Mouse (Mus musculus): ENCODE measurements around the gene Ankrd37. TPM values are rescaled to one million over a fixed set of nuclear protein-coding genes. Genes with fewer than 3 reads are reported as not detected.

The Ankrd37 gene
- polyA plus RNA-seq, 1 experiment from 2014 or later: 13.4 TPM

DNA sequence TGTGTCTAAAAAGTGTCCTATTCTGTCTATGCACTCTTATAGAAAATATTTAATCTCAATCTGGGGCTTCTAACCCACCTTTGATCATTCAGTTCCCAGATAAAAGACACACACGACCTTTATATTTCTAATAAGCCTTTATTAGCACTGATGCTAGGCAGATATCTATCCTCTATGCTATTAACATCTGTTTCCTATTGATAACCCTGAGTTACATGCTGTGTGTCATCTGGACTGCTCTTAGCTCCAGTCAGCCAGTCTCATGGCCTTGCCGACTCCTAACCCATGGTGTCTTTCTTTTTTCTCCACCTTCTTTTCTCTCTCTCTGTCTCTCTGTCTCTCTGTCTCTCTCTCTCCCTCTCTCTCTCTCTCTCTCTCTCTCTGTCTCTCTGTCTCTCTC, 17.3 kb downstream of the Ankrd37 start:
- no peak for ATAC-seq (replicated peaks; ENCODE audit: low FRiP score)
- Histone ChIP-seq H3K4me1 (replicated peaks; ENCODE audit: control insufficient read depth, insufficient read depth, low read length) (no peaks in the 10 kb centered on the region), H3K9me3 (ENCODE audit: control insufficient read depth, low read length) (no peaks in the 10 kb centered on the region), H3K27me3 (ENCODE audit: control insufficient read depth, insufficient read depth, low read length) (no peaks in the 10 kb centered on the region), H3K4me3 (ENCODE audit: low read depth, low read length) (no peak overlapping the region), H3K9ac (ENCODE audit: low read length) (no peak overlapping the region), H3K27ac (ENCODE audit: low read depth, low read length) (no peak overlapping the region), H3K36me3 (ENCODE audit: control insufficient read depth, insufficient read depth, low read length) (peaks cover 2% of the 10 kb centered on the region; the same call in 1 of the 2 replicates), H3K4me2 (ENCODE audit: low read depth, low read length, severe bottlenecking) (no peak overlapping the region)
- DNase-seq (ENCODE audit: low spot score): no peak
- 72% methylated on average over 2 of the region's 2 CpGs for WGBS

- Histone ChIP-seq H3K4me1 (replicated peaks; ENCODE audit: control insufficient read depth, insufficient read depth, low read length) (no peaks in the 10 kb centered on the region), H3K36me3 (ENCODE audit: control insufficient read depth, insufficient read depth, low read length) (peaks cover 2% of the 10 kb centered on the region; the same call in 1 of the 2 replicates), H3K9ac (ENCODE audit: low read length) (no peak overlapping the region), H3K27me3 (ENCODE audit: control insufficient read depth, insufficient read depth, low read length) (no peaks in the 10 kb centered on the region), H3K27ac (ENCODE audit: low read depth, low read length) (no peak overlapping the region), H3K4me2 (ENCODE audit: low read depth, low read length, severe bottlenecking) (no peak overlapping the region), H3K9me3 (ENCODE audit: control insufficient read depth, low read length) (no peaks in the 10 kb centered on the region), H3K4me3 (ENCODE audit: low read depth, low read length) (no peak overlapping the region)
- ATAC-seq (replicated peaks; ENCODE audit: low FRiP score): no peak
- WGBS: 84% methylated on average over 3 of the region's 3 CpGs
- DNase-seq (ENCODE audit: low spot score): no peak
These were observed 18.8 kb downstream of the Ankrd37 start for GRCm38 (mm10) chr8:45986665-45987064.

DNA sequence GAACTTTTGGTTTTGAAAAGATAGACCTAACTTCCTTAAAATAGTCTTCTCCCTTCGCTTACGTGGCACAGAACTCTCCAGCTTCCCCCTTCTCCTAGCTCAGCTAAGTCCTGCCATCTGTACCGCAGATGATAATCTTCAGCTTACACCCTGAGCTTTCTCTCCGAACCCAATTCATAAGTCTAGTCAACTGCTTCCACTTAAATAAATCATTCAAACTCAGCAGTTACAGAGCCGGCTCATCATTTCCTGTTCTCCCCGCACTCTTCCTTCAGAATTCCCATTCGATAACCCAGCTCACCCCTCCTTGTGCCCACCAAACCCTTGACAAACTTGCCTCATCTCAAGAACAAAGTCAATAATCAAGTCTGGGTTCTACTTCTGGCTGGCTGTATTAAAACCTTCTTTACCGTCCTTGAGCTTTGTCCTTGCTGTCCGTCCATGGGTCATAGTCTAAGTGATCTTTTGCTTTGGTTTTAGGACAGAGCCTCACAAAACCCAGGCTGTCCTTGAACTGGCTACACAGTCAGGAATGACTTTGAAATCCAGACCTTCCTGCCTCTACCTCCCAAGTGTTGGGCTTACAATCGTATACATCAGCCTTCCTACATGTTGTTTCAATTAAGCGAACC, 29.6 kb downstream of the Ankrd37 start:
- Histone ChIP-seq H3K9ac (ENCODE audit: low read length) (peak overlapping the region; percentile 64), H3K4me2 (ENCODE audit: low read depth, low read length, severe bottlenecking) (peak overlapping the region; percentile 73), H3K27ac (ENCODE audit: low read depth, low read length) (no peak overlapping the region), H3K4me1 (replicated peaks; ENCODE audit: control insufficient read depth, insufficient read depth, low read length) (peaks cover 4% of the 10 kb centered on the region; the same call in 1 of the 2 replicates), H3K27me3 (ENCODE audit: control insufficient read depth, insufficient read depth, low read length) (no peaks in the 10 kb centered on the region), H3K4me3 (ENCODE audit: low read depth, low read length) (peak overlapping the region; percentile 56), H3K9me3 (ENCODE audit: control insufficient read depth, low read length) (no peaks in the 10 kb centered on the region; the same call in 1 of the 2 replicates), H3K36me3 (ENCODE audit: control insufficient read depth, insufficient read depth, low read length) (no peaks in the 10 kb centered on the region)
- ATAC-seq (replicated peaks; ENCODE audit: low FRiP score) (no peak), DNase-seq (ENCODE audit: low spot score) (no peak)
- 72% methylated on average over 11 of the region's 11 CpGs for WGBS

DNA sequence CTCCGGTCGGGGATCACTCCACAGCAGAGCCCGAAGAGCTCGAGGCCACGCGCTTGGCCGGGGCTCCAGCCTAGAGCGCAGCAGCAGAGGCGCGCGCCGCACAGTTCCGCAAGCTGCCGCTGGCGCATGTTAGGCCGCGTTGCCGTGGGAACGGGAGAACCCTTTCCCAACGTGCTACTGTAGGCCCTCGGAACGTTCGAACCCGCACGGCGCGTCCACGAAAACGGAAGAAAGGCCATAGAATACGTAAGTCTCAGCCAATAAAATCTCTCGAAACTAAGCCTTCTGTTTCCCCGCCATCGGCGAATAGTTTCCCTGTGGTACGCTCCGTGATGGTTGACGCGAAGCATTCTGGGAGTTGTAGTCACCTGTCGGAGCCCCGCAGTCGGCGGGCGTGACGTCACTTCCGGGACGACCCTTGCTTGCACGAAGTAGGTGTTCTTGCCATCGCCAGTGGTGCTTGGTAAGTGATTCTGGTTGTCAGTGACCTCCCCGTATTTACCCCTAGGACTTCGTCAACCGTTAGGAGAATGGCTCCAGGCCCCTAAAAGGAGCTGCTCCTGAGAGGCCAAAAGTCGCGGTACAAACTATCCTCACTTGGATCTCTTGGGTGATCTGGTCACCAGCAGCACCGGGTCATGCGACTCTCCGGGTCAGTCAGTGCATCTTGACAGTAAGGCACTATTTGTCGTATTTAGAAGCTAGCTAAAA, 30.2 kb downstream of the Ankrd37 start, which contains the start of the genes 1700029J07Rik and Ufsp2:
Gene 1700029J07Rik (minus strand): TSS at position 127 of the 711 bp plus-strand sequence.
Gene Ufsp2 (plus strand): TSS at position 403 of the 711 bp plus-strand sequence.
- Histone ChIP-seq H3K27me3 (ENCODE audit: control insufficient read depth, insufficient read depth, low read length) (no peaks in the 10 kb centered on the region), H3K9me3 (ENCODE audit: control insufficient read depth, low read length) (no peaks in the 10 kb centered on the region; the same call in 1 of the 2 replicates), H3K4me2 (ENCODE audit: low read depth, low read length, severe bottlenecking) (peak within 1 kb of the TSS; percentile 73), H3K4me3 (ENCODE audit: low read depth, low read length) (peak within 1 kb of the TSS; percentile 56), H3K27ac (ENCODE audit: low read depth, low read length) (peak within 1 kb of the TSS; percentile 48; the same call in 1 of the 2 replicates), H3K9ac (ENCODE audit: low read length) (peak within 1 kb of the TSS; percentile 64), H3K4me1 (replicated peaks; ENCODE audit: control insufficient read depth, insufficient read depth, low read length) (peaks cover 4% of the 10 kb centered on the region; the same call in 1 of the 2 replicates), H3K36me3 (ENCODE audit: control insufficient read depth, insufficient read depth, low read length) (no peaks in the 10 kb centered on the region)
- ATAC-seq (replicated peaks; ENCODE audit: low FRiP score): peak; percentile 98
- under 1% methylated on average over 57 of the region's 57 CpGs for WGBS
- peak; percentile 98 for DNase-seq (ENCODE audit: low spot score)

DNA sequence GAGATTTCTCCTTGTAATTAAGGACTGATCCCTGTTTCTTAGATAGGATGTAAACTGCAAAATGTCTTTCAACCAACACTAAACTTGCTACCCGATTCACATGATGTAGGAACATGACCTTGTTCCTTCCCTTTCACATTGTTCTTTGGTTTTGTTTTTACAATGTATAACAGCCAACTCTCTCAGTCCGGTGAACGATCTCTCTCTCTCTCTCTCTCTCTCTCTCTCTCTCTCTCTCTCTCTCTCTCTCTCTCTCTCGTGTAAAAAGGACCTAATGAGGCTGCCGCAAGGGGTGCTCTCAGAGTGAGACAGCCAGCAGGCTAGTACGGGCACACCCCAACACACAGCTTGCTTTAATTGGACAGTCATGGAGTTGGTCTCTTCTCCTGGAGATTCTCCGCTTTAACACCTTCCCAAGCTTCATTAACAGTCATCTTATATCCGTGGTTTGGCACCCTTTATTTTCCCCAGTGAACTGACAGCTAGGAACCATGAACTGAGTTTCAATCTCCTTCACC, 31.5 kb downstream of the Ankrd37 start:
- Histone ChIP-seq H3K9ac (ENCODE audit: low read length) (no peak overlapping the region; the same call in 1 of the 2 replicates), H3K9me3 (ENCODE audit: control insufficient read depth, low read length) (no peaks in the 10 kb centered on the region; the same call in 1 of the 2 replicates), H3K27ac (ENCODE audit: low read depth, low read length) (no peak overlapping the region), H3K4me3 (ENCODE audit: low read depth, low read length) (no peak overlapping the region), H3K4me2 (ENCODE audit: low read depth, low read length, severe bottlenecking) (peak overlapping the region; percentile 73; the same call in 1 of the 2 replicates), H3K36me3 (ENCODE audit: control insufficient read depth, insufficient read depth, low read length) (no peaks in the 10 kb centered on the region), H3K4me1 (replicated peaks; ENCODE audit: control insufficient read depth, insufficient read depth, low read length) (peaks cover 4% of the 10 kb centered on the region; the same call in 1 of the 2 replicates), H3K27me3 (ENCODE audit: control insufficient read depth, insufficient read depth, low read length) (no peaks in the 10 kb centered on the region)
- ATAC-seq (replicated peaks; ENCODE audit: low FRiP score) (no peak), DNase-seq (ENCODE audit: low spot score) (no peak)
- WGBS: 72% methylated on average over 8 of the region's 8 CpGs

- 94% methylated on average over 12 of the region's 12 CpGs for WGBS
- Histone ChIP-seq H3K27me3 (ENCODE audit: control insufficient read depth, insufficient read depth, low read length) (no peaks in the 10 kb centered on the region), H3K4me2 (ENCODE audit: low read depth, low read length, severe bottlenecking) (no peak overlapping the region), H3K4me3 (ENCODE audit: low read depth, low read length) (no peak overlapping the region), H3K9me3 (ENCODE audit: control insufficient read depth, low read length) (no peaks in the 10 kb centered on the region; the same call in 1 of the 2 replicates), H3K36me3 (ENCODE audit: control insufficient read depth, insufficient read depth, low read length) (no peaks in the 10 kb centered on the region), H3K27ac (ENCODE audit: low read depth, low read length) (no peak overlapping the region), H3K4me1 (replicated peaks; ENCODE audit: control insufficient read depth, insufficient read depth, low read length) (peaks cover 1% of the 10 kb centered on the region; the same call in 1 of the 2 replicates), H3K9ac (ENCODE audit: low read length) (no peak overlapping the region)
- DNase-seq (ENCODE audit: low spot score): no peak
- ATAC-seq (replicated peaks; ENCODE audit: low FRiP score): no peak
These were observed 34.6 kb downstream of the Ankrd37 start for GRCm38 (mm10) chr8:45970894-45971293.

- WGBS: 24% methylated on average over 2 of the region's 2 CpGs
These were observed 54.9 kb downstream of the Ankrd37 start for GRCm38 (mm10) chr8:45950622-45951021.

More at GRCm38 (mm10) chr8:45950622-45951021, 54.9 kb downstream of the Ankrd37 start:
- no peak overlapping the region for H3K27ac ChIP-seq (ENCODE audit: low read depth, low read length)
- H3K4me3 ChIP-seq (ENCODE audit: low read depth, low read length): no peak overlapping the region
- H3K4me2 ChIP-seq (ENCODE audit: low read depth, low read length, severe bottlenecking): no peak overlapping the region
- DNase-seq (ENCODE audit: low spot score) (no peak), ATAC-seq (replicated peaks; ENCODE audit: low FRiP score) (no peak)
- no peaks in the 10 kb centered on the region for H3K9me3 ChIP-seq (ENCODE audit: control insufficient read depth, low read length)
- no peak overlapping the region for H3K9ac ChIP-seq (ENCODE audit: low read length)
- no peaks in the 10 kb centered on the region for H3K4me1 ChIP-seq (replicated peaks; ENCODE audit: control insufficient read depth, insufficient read depth, low read length)
- no peaks in the 10 kb centered on the region for H3K36me3 ChIP-seq (ENCODE audit: control insufficient read depth, insufficient read depth, low read length)
- no peaks in the 10 kb centered on the region for H3K27me3 ChIP-seq (ENCODE audit: control insufficient read depth, insufficient read depth, low read length)
